Mouse (Mus musculus): ENCODE results near the gene Tceal7. TPM values are rescaled to one million over a fixed set of nuclear protein-coding genes. Genes with fewer than 3 reads are reported as not detected.

Gene Tceal7
- polyA plus RNA-seq, 1 experiment from 2014 or later: 23.9 TPM

GRCm38 (mm10) chrX:136243181-136243580, 28.6 kb downstream of the Tceal7 start:
- WGBS: 60% methylated on average over 2 of the region's 2 CpGs
- H3K4me1 ChIP-seq (ENCODE audit: control insufficient read depth, insufficient read depth, low read length): 0 out of 2 replicates have a peak, but pooled peaks cover 3% of the 10 kb centered on the region

GRCm38 (mm10) chrX:136244574-136245229, 30.1 kb downstream of the Tceal7 start, which contains the start of gene Tceal9:
Tceal9 (plus strand) TSS chrX:136245079.
- ATAC-seq (replicated peaks; ENCODE audit: extremely low read depth, insufficient read depth, low FRiP score): peak; percentile 92
- Histone ChIP-seq H3K4me2 (ENCODE audit: low read depth, low read length) (peak within 1 kb of the TSS; percentile 64), H3K27ac (ENCODE audit: low read length) (peak within 1 kb of the TSS; percentile 85), H3K4me1 (ENCODE audit: control insufficient read depth, insufficient read depth, low read length) (0 out of 2 replicates have a peak, but pooled peaks cover 5% of the 10 kb centered on the region), H3K9me3 (replicated peaks; ENCODE audit: control insufficient read depth, low read length) (no peaks in the 10 kb centered on the region), H3K4me3 (ENCODE audit: low read length) (peak within 1 kb of the TSS; percentile 62), H3K36me3 (ENCODE audit: control insufficient read depth, insufficient read depth) (peaks cover 3% of the 10 kb centered on the region; the same call in 1 of the 2 replicates), H3K9ac (ENCODE audit: low read length) (peak within 1 kb of the TSS; percentile 77), H3K27me3 (ENCODE audit: control insufficient read depth, insufficient read depth, low read length) (no peaks in the 10 kb centered on the region)
- 23% methylated on average over 20 of the region's 20 CpGs for WGBS

More at GRCm38 (mm10) chrX:136243181-136243580, 28.6 kb downstream of the Tceal7 start:
- no peak overlapping the region for H3K4me2 ChIP-seq (ENCODE audit: low read depth, low read length)
- no peak overlapping the region for H3K9ac ChIP-seq (ENCODE audit: low read length)
- ATAC-seq (replicated peaks; ENCODE audit: extremely low read depth, insufficient read depth, low FRiP score): no peak
- H3K9me3 ChIP-seq (replicated peaks; ENCODE audit: control insufficient read depth, low read length): no peaks in the 10 kb centered on the region
- H3K27ac ChIP-seq (ENCODE audit: low read length): no peak overlapping the region
- H3K27me3 ChIP-seq (ENCODE audit: control insufficient read depth, insufficient read depth, low read length): no peaks in the 10 kb centered on the region
- H3K4me3 ChIP-seq (ENCODE audit: low read length): no peak overlapping the region
- H3K36me3 ChIP-seq (ENCODE audit: control insufficient read depth, insufficient read depth): peaks cover 3% of the 10 kb centered on the region; the same call in 1 of the 2 replicates

- H3K27me3 ChIP-seq (ENCODE audit: control insufficient read depth, insufficient read depth, low read length): no peaks in the 10 kb centered on the region
- H3K9me3 ChIP-seq (replicated peaks; ENCODE audit: control insufficient read depth, low read length): no peaks in the 10 kb centered on the region
- peak overlapping the region; percentile 85 for H3K27ac ChIP-seq (ENCODE audit: low read length)
- WGBS: 9% methylated on average over 15 of the region's 15 CpGs
- H3K4me2 ChIP-seq (ENCODE audit: low read depth, low read length): peak overlapping the region; percentile 64
- H3K9ac ChIP-seq (ENCODE audit: low read length): peak overlapping the region; percentile 77
- peak; percentile 50 for ATAC-seq (replicated peaks; ENCODE audit: extremely low read depth, insufficient read depth, low FRiP score)
- H3K4me1 ChIP-seq (ENCODE audit: control insufficient read depth, insufficient read depth, low read length): 0 out of 2 replicates have a peak, but pooled peaks cover 5% of the 10 kb centered on the region
- peaks cover 3% of the 10 kb centered on the region; the same call in 1 of the 2 replicates for H3K36me3 ChIP-seq (ENCODE audit: control insufficient read depth, insufficient read depth)
- H3K4me3 ChIP-seq (ENCODE audit: low read length): peak overlapping the region; percentile 62
Measured at GRCm38 (mm10) chrX:136245521-136246071, 31.0 kb downstream of the Tceal7 start.

DNA sequence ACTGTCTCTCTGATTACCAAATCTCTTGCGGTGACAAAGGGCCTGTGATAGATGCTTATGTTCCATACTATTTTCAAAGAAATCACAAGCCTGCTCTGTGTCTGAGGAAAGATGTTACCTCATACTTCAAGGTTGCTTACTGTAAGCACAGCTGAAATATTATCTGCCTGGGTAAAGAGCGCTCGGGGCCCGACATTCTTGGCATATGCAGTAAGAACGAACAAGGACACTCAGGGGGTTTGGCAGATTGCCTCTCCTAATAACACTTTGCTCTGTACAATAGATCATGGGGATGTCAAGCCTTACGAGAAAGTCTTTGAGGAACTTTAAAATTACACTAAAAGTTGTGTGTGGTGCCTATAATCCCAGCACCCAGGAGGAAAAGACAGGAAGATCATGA, 34.2 kb downstream of the Tceal7 start:
- no peak overlapping the region for H3K27ac ChIP-seq (ENCODE audit: low read length)
- 41% methylated on average over 6 of the region's 6 CpGs for WGBS
- peaks cover 3% of the 10 kb centered on the region; the same call in 1 of the 2 replicates for H3K36me3 ChIP-seq (ENCODE audit: control insufficient read depth, insufficient read depth)
- no peak overlapping the region for H3K4me2 ChIP-seq (ENCODE audit: low read depth, low read length)
- ATAC-seq (replicated peaks; ENCODE audit: extremely low read depth, insufficient read depth, low FRiP score): no peak
- peaks cover 5% of the 10 kb centered on the region; the same call in 1 of the 2 replicates for H3K4me1 ChIP-seq (ENCODE audit: control insufficient read depth, insufficient read depth, low read length)
- H3K4me3 ChIP-seq (ENCODE audit: low read length): no peak overlapping the region
- H3K9me3 ChIP-seq (replicated peaks; ENCODE audit: control insufficient read depth, low read length): no peaks in the 10 kb centered on the region
- H3K27me3 ChIP-seq (ENCODE audit: control insufficient read depth, insufficient read depth, low read length): no peaks in the 10 kb centered on the region
- H3K9ac ChIP-seq (ENCODE audit: low read length): no peak overlapping the region

DNA sequence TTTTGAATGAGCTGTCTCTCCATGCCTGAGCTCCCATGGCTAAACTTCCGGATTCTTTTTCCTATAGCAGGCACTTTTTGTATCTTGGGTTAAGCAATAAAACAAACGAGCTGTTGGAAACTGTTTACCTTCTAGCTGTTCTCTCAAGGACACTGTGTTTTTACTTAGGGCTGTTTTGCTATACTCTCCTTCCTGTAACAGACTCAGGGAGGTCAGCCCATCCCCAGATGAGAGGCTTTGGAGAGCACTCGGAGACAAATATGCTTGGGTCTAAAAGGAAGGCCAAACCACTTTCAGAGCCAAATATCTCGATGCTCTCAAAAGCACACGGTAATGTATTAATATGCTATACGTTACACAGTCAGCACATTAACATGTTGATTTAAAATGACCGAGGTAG, 35.1 kb downstream of the Tceal7 start:
- no peak overlapping the region for H3K27ac ChIP-seq (ENCODE audit: low read length)

GRCm38 (mm10) chrX:136252023-136252729, 37.6 kb downstream of the Tceal7 start:
- Histone ChIP-seq H3K4me3 (ENCODE audit: low read length) (no peak overlapping the region), H3K27ac (ENCODE audit: low read length) (no peak overlapping the region), H3K4me1 (ENCODE audit: control insufficient read depth, insufficient read depth, low read length) (peaks cover 5% of the 10 kb centered on the region; the same call in 1 of the 2 replicates), H3K9ac (ENCODE audit: low read length) (no peak overlapping the region), H3K9me3 (replicated peaks; ENCODE audit: control insufficient read depth, low read length) (no peaks in the 10 kb centered on the region), H3K27me3 (ENCODE audit: control insufficient read depth, insufficient read depth, low read length) (no peaks in the 10 kb centered on the region), H3K36me3 (ENCODE audit: control insufficient read depth, insufficient read depth) (peaks cover 3% of the 10 kb centered on the region; the same call in 1 of the 2 replicates), H3K4me2 (ENCODE audit: low read depth, low read length) (no peak overlapping the region)
- no peak for ATAC-seq (replicated peaks; ENCODE audit: extremely low read depth, insufficient read depth, low FRiP score)
- WGBS: 38% methylated on average over 6 of the region's 6 CpGs

More for the DNA sequence above, 35.1 kb downstream of the Tceal7 start:
- H3K9me3 ChIP-seq (replicated peaks; ENCODE audit: control insufficient read depth, low read length): no peaks in the 10 kb centered on the region
- H3K4me3 ChIP-seq (ENCODE audit: low read length): no peak overlapping the region
- H3K36me3 ChIP-seq (ENCODE audit: control insufficient read depth, insufficient read depth): peaks cover 3% of the 10 kb centered on the region; the same call in 1 of the 2 replicates
- H3K27me3 ChIP-seq (ENCODE audit: control insufficient read depth, insufficient read depth, low read length): no peaks in the 10 kb centered on the region
- H3K4me2 ChIP-seq (ENCODE audit: low read depth, low read length): no peak overlapping the region
- H3K4me1 ChIP-seq (ENCODE audit: control insufficient read depth, insufficient read depth, low read length): peaks cover 5% of the 10 kb centered on the region; the same call in 1 of the 2 replicates
- ATAC-seq (replicated peaks; ENCODE audit: extremely low read depth, insufficient read depth, low FRiP score): no peak
- whole genome bisulfite sequencing: 64% methylated on average over 7 of the region's 7 CpGs
- H3K9ac ChIP-seq (ENCODE audit: low read length): no peak overlapping the region

GRCm38 (mm10) chrX:136267720-136268119, 53.1 kb downstream of the Tceal7 start:
- no peaks in the 10 kb centered on the region for H3K27me3 ChIP-seq (ENCODE audit: control insufficient read depth, insufficient read depth, low read length)
- no peak for ATAC-seq (replicated peaks; ENCODE audit: extremely low read depth, insufficient read depth, low FRiP score)
- H3K27ac ChIP-seq (ENCODE audit: low read length): no peak overlapping the region
- 57% methylated on average over 5 of the region's 5 CpGs for WGBS
- H3K9me3 ChIP-seq (replicated peaks; ENCODE audit: control insufficient read depth, low read length): no peaks in the 10 kb centered on the region
- H3K4me1 ChIP-seq (ENCODE audit: control insufficient read depth, insufficient read depth, low read length): peaks cover 7% of the 10 kb centered on the region
- H3K36me3 ChIP-seq (ENCODE audit: control insufficient read depth, insufficient read depth): peaks cover 2% of the 10 kb centered on the region; the same call in 1 of the 2 replicates
- H3K4me3 ChIP-seq (ENCODE audit: low read length): no peak overlapping the region
- no peak overlapping the region for H3K9ac ChIP-seq (ENCODE audit: low read length)
- no peak overlapping the region for H3K4me2 ChIP-seq (ENCODE audit: low read depth, low read length)

DNA sequence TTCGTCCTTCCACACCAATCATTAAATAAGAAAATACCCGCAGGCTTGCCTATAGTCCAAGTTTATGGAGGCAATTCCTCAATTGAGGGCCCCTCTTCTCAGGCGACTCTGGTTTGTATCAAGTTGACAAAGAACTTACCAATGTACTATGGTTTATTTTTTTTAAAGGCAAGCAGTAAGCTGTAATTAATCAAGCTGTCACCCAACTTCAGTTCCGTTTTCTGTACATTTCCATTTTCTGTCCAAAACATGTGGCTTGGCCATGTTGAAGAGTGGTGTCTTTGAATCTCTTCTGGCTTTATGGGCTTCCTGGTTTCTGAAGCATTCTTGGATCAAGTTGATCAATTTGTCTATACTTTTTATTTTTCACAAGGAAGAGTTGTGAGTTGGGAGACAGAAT, 53.6 kb downstream of the Tceal7 start:
- no peak for ATAC-seq (replicated peaks; ENCODE audit: extremely low read depth, insufficient read depth, low FRiP score)
- Histone ChIP-seq H3K4me3 (ENCODE audit: low read length) (no peak overlapping the region), H3K9ac (ENCODE audit: low read length) (no peak overlapping the region), H3K4me1 (ENCODE audit: control insufficient read depth, insufficient read depth, low read length) (peaks cover 7% of the 10 kb centered on the region), H3K4me2 (ENCODE audit: low read depth, low read length) (no peak overlapping the region), H3K27ac (ENCODE audit: low read length) (no peak overlapping the region), H3K27me3 (ENCODE audit: control insufficient read depth, insufficient read depth, low read length) (no peaks in the 10 kb centered on the region), H3K9me3 (replicated peaks; ENCODE audit: control insufficient read depth, low read length) (no peaks in the 10 kb centered on the region), H3K36me3 (ENCODE audit: control insufficient read depth, insufficient read depth) (peaks cover 2% of the 10 kb centered on the region; the same call in 1 of the 2 replicates)
- WGBS: 62% methylated on average over 4 of the region's 4 CpGs

Measured in heart, embryonic 16.5 days (tissue).